Mouse (Mus musculus) lung, adult 2 months (tissue): Measurements from ENCODE around the gene Ampd1.

ENCODE experiments used
- CTCF ChIP-seq: fragments of 200-500 bp; IDR thresholded peaks from 2 replicates; pipeline ENCODE4 v1.5.1; 2011; ENCODE audit warnings: mild to moderate bottlenecking, low read length, control low read depth; ENCODE audit not compliant: insufficient read depth
- POLR2A ChIP-seq: fragments of 200-500 bp; IDR thresholded peaks from 2 replicates; pipeline ENCODE4 v1.6.1; 2011; ENCODE audit warnings: low read depth, mild to moderate bottlenecking, control low read depth, low read length, borderline replicate concordance; ENCODE audit errors: extremely low read depth

DNA sequence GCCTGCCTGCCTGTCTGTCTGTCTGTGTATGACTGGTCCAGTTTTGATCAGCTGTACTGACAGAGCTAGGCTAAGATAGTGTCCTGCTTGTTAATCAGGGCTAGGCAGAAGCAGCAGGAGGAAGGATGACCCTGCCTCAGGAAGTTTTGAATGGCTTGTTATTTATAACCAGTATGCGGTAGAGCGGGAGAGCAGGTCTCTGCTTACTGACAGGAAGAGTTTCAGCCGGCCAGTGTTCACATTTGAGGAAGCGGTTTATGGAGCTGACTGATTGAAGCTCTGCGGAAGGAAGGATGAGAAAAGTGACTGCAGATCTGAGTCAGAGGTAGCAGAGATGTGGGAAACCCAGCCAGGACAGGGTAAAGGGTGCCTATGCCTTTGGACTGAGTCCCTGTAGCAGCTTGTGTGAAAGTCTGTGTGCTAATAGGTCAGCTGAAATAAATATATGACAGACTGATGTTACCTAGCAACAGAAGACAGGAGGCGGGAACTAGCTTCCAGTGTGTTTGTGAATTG, 56.5 kb downstream of the Ampd1 start:
- no peak for TF ChIP-seq POLR2A
- TF ChIP-seq CTCF: no peak
